Mouse (Mus musculus) gastrocnemius, postnatal 25 days (tissue): ENCODE data around the gene Pawr. TPM values are rescaled to one million over a fixed set of nuclear protein-coding genes. Genes with fewer than 3 reads are reported as not detected.
"Not testable (repeated sequence)": the region's sequence is repeated elsewhere in the genome, so short reads cannot be mapped to it uniquely, and the experiment has no call there.

Experiments used
- DNase-seq: peaks from one replicate; pipeline ENCODE4 v3.0.0; 2022
- total RNA-seq, 2 experiments: library from RNA; stranded (reverse); gene quantifications; 1 replicate in 1 of 2; 2 replicates in 1 of 2; pipeline ENCODE4 v1.2.3; 2021

The Pawr gene
- total RNA-seq, 2 experiments from 2014 or later, result 0.51 to 1.3 TPM

DNA sequence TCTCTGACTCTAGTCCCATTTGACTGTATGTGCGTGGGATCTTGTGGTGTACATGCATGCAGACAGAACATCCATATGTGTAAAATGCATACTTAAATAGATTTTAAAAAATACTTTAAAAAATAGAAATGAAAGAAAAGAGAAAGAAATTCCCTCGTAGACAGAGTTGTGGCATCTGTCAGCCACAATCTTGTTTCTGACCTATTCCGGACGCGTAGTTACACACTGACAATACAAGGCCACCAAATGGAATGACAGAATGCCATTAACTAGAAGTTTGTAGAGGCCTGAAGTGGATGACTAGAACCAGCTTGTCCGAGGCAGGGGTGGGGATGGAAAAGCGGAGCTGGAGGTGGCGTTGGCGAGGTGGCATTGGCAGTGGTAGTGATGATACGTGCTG, 60.2 kb downstream of the Pawr start:
- no peak for DNase-seq

GRCm38 (mm10) chr10:108394306-108394705, 62.4 kb downstream of the Pawr start:
- DNase-seq, result no peak

- no peak for DNase-seq
These were observed 63.3 kb downstream of the Pawr start for GRCm38 (mm10) chr10:108395229-108395628.

- DNase-seq, result no peak
These were observed 63.7 kb downstream of the Pawr start for GRCm38 (mm10) chr10:108395647-108396046.

- DNase-seq, result no peak
These were observed 70.8 kb downstream of the Pawr start for GRCm38 (mm10) chr10:108402751-108403150.

- no peak for DNase-seq
These were observed 71.5 kb downstream of the Pawr start for GRCm38 (mm10) chr10:108403366-108403865.

DNA sequence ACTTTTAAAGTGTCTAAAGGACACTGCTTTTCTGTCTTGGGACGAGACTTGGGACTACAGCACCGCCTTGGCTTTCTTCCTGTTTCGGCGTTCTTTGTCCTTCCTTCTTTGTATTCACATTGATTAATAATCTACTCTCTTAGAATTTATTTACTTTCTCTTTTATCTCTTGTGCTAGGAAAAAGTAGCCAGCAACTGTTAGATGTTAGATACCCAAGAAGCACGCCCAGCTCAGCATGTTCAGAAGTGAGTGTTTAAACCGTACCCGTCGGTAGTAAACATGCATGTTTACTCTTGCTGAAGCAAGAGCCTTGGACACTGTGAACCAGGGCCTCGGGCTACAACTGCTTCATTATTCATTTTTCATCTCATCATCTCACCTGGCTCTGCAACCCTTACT, 72.2 kb downstream of the Pawr start:
- DNase-seq, result no peak

GRCm38 (mm10) chr10:108405076-108405475, 73.2 kb downstream of the Pawr start:
- DNase-seq, result no peak

DNA sequence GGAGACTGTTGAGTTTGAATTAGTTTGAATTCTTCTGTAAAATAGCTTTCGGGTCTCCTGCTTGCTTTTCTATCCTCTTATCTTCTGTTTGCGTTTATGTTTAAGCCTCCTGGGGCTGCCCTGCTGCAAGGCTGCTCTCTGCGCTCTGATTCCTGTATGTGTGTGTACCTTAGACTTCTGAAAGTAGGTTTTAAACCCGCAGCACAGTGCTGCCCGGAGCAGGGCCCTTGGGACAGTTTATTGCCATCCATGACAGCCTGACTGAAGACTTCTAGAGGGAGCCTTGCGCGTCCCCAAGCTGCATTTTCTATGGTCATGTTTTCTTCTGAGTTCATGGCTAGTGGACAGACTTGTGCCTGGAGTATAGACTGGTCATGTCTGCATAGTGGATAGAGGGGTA, 74.0 kb downstream of the Pawr start:
- no peak for DNase-seq

GRCm38 (mm10) chr10:108406798-108407754, 75.2 kb downstream of the Pawr start:
- DNase-seq, result no peak

GRCm38 (mm10) chr10:108408025-108408424, 76.1 kb downstream of the Pawr start:
- DNase-seq, result no peak

GRCm38 (mm10) chr10:108408437-108408836, 76.5 kb downstream of the Pawr start:
- no peak for DNase-seq

DNA sequence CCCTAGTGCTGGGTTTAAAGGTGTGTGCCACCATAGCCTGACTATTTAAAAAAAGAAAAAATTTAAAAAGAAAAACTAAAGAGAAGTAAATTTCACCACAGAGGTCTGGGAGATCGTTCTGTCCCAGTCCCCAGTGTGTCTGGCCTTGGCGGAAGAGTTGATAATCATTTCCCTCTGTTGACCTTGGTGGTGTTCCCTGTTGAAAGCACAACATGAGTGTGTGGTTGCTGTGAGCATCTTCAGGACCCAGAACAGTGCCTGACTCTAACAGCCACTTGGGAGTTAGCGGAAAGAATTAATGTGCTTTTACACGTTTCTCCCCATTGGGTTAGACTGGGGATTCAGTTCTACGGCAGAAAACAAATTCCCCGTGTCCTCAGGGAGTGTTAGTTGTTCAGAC, 77.1 kb downstream of the Pawr start:
- DNase-seq, result no peak

DNA sequence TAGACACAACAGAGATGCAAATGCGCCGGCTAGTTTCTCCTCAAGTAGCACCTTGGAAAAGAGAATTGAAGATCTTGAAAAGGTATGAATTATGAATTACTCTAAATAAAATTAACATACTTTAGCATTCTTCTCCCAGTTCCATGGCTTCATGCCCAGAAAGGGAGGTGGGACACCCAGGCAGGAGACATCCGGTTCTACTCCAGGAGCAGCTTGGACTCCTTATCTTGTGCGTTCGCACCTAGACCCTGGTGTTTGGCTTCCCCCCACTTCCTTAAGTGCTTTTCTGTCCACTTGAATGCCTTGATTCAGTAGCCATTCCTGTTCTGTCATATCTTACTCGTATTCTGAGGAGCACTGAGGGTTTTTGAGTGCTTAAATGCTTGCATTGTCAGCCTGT, 77.6 kb downstream of the Pawr start:
- no peak for DNase-seq

GRCm38 (mm10) chr10:108414936-108415635, 83.2 kb downstream of the Pawr start:
- no peak for DNase-seq

- no peak for DNase-seq
These were observed 85.5 kb downstream of the Pawr start for GRCm38 (mm10) chr10:108417448-108417847.

- no peak for DNase-seq
These were observed 98.6 kb downstream of the Pawr start for GRCm38 (mm10) chr10:108430553-108430952.

- no peak for DNase-seq
These were observed 100.3 kb downstream of the Pawr start for GRCm38 (mm10) chr10:108432194-108432593.

DNA sequence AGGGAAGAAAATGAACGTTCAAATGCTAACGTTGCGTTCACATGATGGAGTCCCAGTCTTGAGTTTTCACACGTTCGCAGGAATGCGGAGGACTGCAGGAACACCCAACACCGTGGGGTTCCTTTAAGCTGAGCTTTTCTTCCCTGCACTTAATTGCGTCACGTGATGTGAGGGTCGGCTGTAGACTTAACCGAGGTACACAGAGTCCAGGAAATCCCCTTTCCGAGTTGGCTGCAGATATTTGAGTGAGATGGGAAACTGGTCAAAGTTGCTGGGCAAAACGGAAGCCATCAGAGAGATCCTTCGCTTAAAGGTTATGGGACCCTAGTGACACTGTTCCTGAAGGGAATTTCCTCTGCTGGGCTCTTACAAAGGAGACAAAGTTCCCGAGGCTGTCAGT, 102.1 kb downstream of the Pawr start:
- DNase-seq, result no peak

- DNase-seq, result no peak
These were observed 103.7 kb downstream of the Pawr start for GRCm38 (mm10) chr10:108435616-108436015.

DNA sequence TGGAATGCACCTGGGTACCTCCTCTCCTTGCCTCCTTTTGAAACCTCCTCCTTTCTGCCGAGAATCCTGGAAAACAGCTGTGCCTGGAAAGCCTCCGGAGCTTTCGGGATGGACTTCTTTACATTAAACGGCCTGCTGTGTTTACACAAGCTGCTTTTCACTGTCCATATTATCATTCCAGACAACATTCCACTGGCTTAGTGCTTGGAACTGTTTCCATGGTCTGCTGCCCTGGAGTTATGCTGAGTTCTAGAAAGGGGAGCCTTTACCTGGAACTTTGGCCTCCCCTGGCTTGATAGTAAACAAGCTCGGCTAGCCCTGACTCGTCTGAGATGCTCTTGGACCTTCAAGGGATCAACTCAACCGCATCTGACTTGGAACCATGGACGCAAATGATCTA, 104.4 kb downstream of the Pawr start:
- DNase-seq, result no peak

- DNase-seq, result not testable (repeated sequence)
These were observed 108.3 kb downstream of the Pawr start for GRCm38 (mm10) chr10:108440251-108440650.
